Mouse (Mus musculus) forebrain, postnatal 0 days (tissue): Measurements from ENCODE around the gene Clcn5. TPM values are rescaled to one million over a fixed set of nuclear protein-coding genes. Genes with fewer than 3 reads are reported as not detected.

Experiments used
- ATAC-seq: fragments of 200-750 bp; cut with Nextera tagmentation; 2 replicates; pipeline ENCODE4 v1.8.0; 2017; ENCODE audit warnings: mild to moderate bottlenecking, moderate library complexity
- DNase-seq: peaks from one replicate; pipeline ENCODE4 v3.0.0-alpha.2; 2015
- H3K27ac ChIP-seq: fragments of 300-500 bp; sonication (generic); 2 replicates; pipeline ENCODE4 v1.5.1; 2014; ENCODE audit warnings: low read depth, mild to moderate bottlenecking, antibody characterized with exemption, low read length, moderate library complexity, mixed read lengths
- H3K27me3 ChIP-seq: fragments of 300-500 bp; sonication (generic); 2 replicates; pipeline ENCODE4 v1.6.1; 2014; ENCODE audit warnings: mild to moderate bottlenecking, low read length, mixed read lengths; ENCODE audit not compliant: insufficient read depth
- H3K36me3 ChIP-seq: fragments of 300-500 bp; sonication (generic); 2 replicates; pipeline ENCODE4 v1.6.1; 2014; ENCODE audit warnings: mild to moderate bottlenecking, moderate library complexity; ENCODE audit not compliant: insufficient read depth
- H3K4me1 ChIP-seq: fragments of 300-500 bp; sonication (generic); 2 replicates; pipeline ENCODE4 v1.6.1; 2014; ENCODE audit warnings: antibody characterized with exemption; ENCODE audit not compliant: insufficient read depth
- H3K4me2 ChIP-seq: fragments of 300-500 bp; sonication (generic); 2 replicates; pipeline ENCODE4 v1.6.1; 2014; ENCODE audit warnings: low read depth, mild to moderate bottlenecking, moderate library complexity
- H3K4me3 ChIP-seq: fragments of 300-500 bp; sonication (generic); 2 replicates; pipeline ENCODE4 v1.5.1; 2014; ENCODE audit warnings: low read depth, low read length, mixed read lengths
- H3K9ac ChIP-seq: fragments of 300-500 bp; sonication (generic); 2 replicates; pipeline ENCODE4 v1.6.1; 2014; ENCODE audit warnings: mild to moderate bottlenecking
- H3K9me3 ChIP-seq: fragments of 300-500 bp; sonication (generic); 2 replicates; pipeline ENCODE4 v1.6.1; 2016; ENCODE audit warnings: low read length
- CTCF ChIP-seq: sonication (generic); IDR thresholded peaks from 2 replicates; pipeline ENCODE4 v1.5.1; 2016; ENCODE audit warnings: antibody characterized with exemption, control low read depth, low read depth
- WGBS: fragments of 180-500 bp; shearing (Covaris S2); extraction: QIAGEN DNeasy Blood & Tissue Kit; methylation state at CpG from one replicate; pipeline ENCODE4 v1.1.7; 2014; 5-methylcytosine and 5-hydroxymethylcytosine counted together
- polyA plus RNA-seq: library from polyadenylated mRNA; unstranded; fragments of >200 nt; fragmentation: Nextera tagmentation; extraction: Ambion mirVana; gene quantifications from 2 replicates; pipeline ENCODE4 v1.2.1, GENCODE M21; 2015
- total RNA-seq: library from RNA; depleted of rRNA; stranded (reverse); fragments of >200 nt; gene quantifications from 2 replicates; pipeline ENCODE4 v1.2.3, GENCODE M21; 2014

Gene Clcn5
- total and polyA plus RNA-seq, 2 experiments from 2014 or later = 3.9 to 20.9 TPM

DNA sequence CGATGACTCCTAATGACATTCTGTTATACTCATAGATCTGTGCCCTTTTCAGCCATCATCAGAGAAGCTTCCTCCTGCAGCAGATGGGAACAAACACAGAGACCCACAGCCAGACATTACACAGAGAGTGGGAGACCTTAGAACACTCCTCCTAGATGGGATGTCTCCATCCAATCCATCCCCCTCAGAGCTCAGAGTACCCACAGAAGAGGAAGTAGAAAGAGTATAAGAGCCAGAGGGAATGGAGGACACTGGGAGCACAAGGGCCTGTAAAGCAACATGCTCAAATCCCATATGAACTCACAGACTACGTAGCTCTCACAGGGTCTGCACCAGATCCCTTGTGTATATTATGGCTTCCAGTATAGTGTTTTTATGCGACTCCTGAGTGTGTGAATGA is 115.6 kb downstream of the Clcn5 start:
- Histone ChIP-seq H3K9ac (no peak overlapping the region), H3K27ac (no peak overlapping the region), H3K4me2 (no peak overlapping the region), H3K36me3 (no peaks in the 10 kb centered on the region), H3K4me1 (no peaks in the 10 kb centered on the region), H3K4me3 (no peak overlapping the region), H3K9me3 (no peaks in the 10 kb centered on the region), H3K27me3 (no peaks in the 10 kb centered on the region)
- WGBS = 89% methylated on average over 3 of the region's 3 CpGs
- DNase-seq = no peak
- no peak for ATAC-seq
- no peak for TF ChIP-seq CTCF

DNA sequence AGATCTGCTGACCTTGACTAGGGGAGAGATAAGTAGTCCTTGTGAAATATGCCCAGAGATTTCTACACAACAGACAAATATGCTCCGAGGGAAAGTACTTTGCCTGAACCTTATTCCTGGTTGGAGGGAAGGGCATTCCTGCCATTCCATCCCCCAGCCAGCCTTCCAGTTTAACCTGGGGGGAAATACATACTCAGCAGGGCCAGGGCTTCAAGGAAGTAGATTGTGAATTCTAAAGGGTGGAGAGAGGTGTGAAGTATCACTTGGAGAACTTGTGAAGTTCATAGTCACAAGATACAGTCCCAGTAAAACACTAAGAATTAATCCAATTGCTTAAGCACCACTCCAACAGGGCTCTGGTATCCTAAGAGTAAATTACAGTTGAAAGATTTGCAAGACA is 121.3 kb downstream of the Clcn5 start:
- TF ChIP-seq CTCF = no peak

DNA sequence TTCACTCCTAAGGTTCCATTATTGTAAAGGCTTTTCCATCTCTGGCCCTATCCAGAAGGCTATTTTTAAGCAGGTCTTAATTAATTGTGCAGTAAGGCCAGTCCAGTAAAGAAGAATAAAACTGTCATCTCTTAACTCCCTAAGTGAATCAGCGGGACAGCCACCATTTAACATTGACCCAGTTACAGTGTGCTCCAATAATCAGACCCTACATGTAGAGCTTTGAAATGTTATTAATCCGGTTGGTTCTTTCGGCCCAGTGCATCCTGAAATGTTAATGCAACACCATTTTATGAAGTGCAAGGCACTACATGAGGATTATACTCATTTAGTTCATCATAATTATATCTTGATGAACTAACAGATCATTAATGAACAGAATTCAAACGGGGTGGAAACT is 128.3 kb downstream of the Clcn5 start:
- H3K27me3 ChIP-seq = no peaks in the 10 kb centered on the region
- no peak overlapping the region for H3K9ac ChIP-seq
- no peak overlapping the region for H3K27ac ChIP-seq
- no peaks in the 10 kb centered on the region for H3K9me3 ChIP-seq
- no peaks in the 10 kb centered on the region for H3K4me1 ChIP-seq
- 70% methylated on average over 4 of the region's 4 CpGs for WGBS
- TF ChIP-seq CTCF = no peak
- no peak overlapping the region for H3K4me2 ChIP-seq
- H3K36me3 ChIP-seq = no peaks in the 10 kb centered on the region
- DNase-seq = no peak
- no peak overlapping the region for H3K4me3 ChIP-seq
- no peak for ATAC-seq

More for the DNA sequence above, 121.3 kb downstream of the Clcn5 start:
- no peak overlapping the region for H3K4me2 ChIP-seq
- no peak overlapping the region for H3K9ac ChIP-seq
- no peaks in the 10 kb centered on the region for H3K36me3 ChIP-seq
- WGBS = 62% methylated on average over 1 of the region's 1 CpGs
- no peak overlapping the region for H3K27ac ChIP-seq
- H3K4me1 ChIP-seq = no peaks in the 10 kb centered on the region
- H3K27me3 ChIP-seq = no peaks in the 10 kb centered on the region
- H3K9me3 ChIP-seq = no peaks in the 10 kb centered on the region
- DNase-seq (no peak), ATAC-seq (no peak)
- no peak overlapping the region for H3K4me3 ChIP-seq

DNA sequence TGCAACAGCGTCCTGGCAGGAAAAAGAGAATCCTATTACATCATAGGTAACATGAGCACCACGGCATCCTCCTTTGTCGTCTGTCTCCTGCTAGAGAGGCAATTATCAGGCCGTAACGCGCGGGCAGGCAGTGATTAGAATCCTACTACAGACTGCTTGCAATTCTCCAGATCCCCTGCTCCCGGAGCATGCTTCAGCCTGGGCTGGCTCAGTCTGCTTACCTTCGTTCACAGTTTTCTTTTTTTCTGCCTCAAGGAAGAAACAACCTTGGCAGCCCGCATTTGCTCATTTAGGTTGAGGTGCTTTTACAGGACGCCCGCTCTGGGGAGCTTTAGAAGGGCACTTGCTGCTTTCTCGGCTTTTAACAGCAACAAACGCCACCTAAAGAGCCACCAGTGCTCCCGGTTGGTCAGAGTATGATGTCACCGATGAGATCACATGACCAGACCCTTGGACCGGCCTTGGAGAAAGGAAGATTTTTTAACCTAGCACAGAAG is 130.8 kb downstream of the Clcn5 start:
- peak overlapping the region; percentile 47 for H3K9ac ChIP-seq
- no peaks in the 10 kb centered on the region for H3K36me3 ChIP-seq
- peak overlapping the region; percentile 36 for H3K4me3 ChIP-seq
- DNase-seq = peak; percentile 62
- peak; percentile 89 for ATAC-seq
- H3K4me2 ChIP-seq = peak overlapping the region; percentile 48
- WGBS = 25% methylated on average over 17 of the region's 17 CpGs
- no peaks in the 10 kb centered on the region for H3K9me3 ChIP-seq
- H3K27ac ChIP-seq = peak overlapping the region; percentile 74
- no peak for TF ChIP-seq CTCF
- H3K27me3 ChIP-seq = no peaks in the 10 kb centered on the region
- no peaks in the 10 kb centered on the region for H3K4me1 ChIP-seq

DNA sequence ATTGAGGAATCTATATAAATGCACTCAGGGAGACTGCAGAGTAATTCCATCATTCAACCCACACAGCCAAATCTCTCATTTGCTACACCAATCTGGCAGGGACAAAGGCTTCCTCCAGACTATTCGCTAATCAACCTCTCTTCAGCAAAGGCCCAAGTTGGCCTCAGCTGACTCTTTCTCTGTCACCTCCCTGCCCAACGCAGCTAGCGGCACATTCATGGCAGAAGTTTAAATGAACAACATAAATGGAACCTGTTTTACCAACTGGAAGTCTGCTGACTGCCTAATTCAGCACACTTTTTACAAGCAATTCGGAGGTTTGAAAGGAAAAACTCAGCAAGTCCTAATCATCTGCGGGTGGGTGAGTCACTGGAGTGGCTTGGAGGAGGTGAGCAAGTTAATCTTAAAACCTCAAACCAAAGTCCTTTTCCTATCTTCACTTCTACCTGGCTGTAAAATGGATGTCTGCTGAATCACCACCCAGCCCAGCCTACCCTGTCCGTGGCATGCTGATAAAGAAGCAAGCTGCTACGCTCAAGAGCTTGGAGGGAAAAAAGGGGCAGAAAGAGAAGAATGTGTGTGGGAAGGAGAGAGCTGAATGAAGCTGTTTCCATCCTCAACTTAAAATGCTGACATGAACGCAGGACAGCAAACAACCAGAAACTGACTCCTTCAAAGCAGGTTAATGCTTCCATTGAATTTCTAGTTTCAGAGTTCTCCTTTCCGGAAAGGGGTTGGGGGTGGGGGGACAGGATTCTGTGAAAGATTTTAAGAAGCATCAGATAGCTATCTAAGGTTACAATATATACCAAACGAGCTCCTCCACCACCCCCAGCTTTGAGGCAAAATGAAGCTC is 131.5 kb downstream of the Clcn5 start:
- WGBS = 34% methylated on average over 10 of the region's 10 CpGs
- H3K4me3 ChIP-seq = peak overlapping the region; percentile 36
- DNase-seq (peak; percentile 29), ATAC-seq (peak; percentile 36)
- no peaks in the 10 kb centered on the region for H3K9me3 ChIP-seq
- TF ChIP-seq CTCF = no peak
- H3K4me2 ChIP-seq = peak overlapping the region; percentile 48
- H3K27me3 ChIP-seq = no peaks in the 10 kb centered on the region
- H3K36me3 ChIP-seq = no peaks in the 10 kb centered on the region
- peak overlapping the region; percentile 47 for H3K9ac ChIP-seq
- peak overlapping the region; percentile 74 for H3K27ac ChIP-seq
- H3K4me1 ChIP-seq = no peaks in the 10 kb centered on the region

DNA sequence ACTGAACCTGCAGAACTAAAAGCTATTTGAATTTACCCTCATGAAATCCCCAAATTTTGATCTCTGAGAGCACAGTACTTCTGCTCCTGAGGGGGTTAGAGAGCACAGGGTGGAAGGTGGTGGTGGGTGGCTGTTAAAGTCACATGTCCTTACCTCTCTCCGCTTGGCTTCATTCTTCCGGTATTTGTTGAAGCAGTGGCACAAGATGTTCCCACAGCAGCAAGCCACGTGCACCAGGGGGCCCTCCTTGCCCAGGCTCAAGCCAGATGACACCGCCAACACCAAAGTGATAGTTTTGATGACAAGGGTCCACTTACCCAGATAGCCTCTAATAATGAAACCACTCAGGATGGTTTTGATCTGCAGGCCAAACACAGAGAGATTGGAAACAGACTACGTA is 149.0 kb downstream of the Clcn5 start:
- ATAC-seq (no peak), DNase-seq (no peak)
- Histone ChIP-seq H3K9ac (no peak overlapping the region), H3K9me3 (no peaks in the 10 kb centered on the region), H3K4me2 (no peak overlapping the region), H3K36me3 (0 out of 2 replicates have a peak, but pooled peaks cover 3% of the 10 kb centered on the region), H3K4me3 (no peak overlapping the region), H3K27ac (no peak overlapping the region), H3K27me3 (no peaks in the 10 kb centered on the region), H3K4me1 (no peaks in the 10 kb centered on the region)
- no peak for TF ChIP-seq CTCF
- WGBS = 93% methylated on average over 5 of the region's 5 CpGs

DNA sequence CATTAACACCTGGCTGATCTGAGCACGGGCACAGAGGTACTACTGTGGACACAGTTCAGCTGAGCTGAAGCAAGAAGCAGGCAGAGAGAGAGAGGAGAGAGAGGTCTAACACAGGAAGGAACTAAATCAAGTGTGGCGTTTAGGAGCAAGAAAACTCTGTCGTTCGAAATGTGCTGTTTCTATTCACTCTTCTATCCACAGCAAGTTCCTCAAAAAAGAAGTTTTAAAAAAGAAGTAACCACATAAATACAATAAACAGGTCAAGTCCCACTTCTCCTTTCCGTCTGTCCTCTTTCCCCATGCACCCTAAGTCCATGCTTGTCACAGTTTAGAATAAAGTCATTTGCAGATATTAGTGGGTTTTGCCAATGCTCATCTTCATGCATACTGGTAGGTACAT is 150.4 kb downstream of the Clcn5 start:
- Histone ChIP-seq H3K36me3 (0 out of 2 replicates have a peak, but pooled peaks cover 3% of the 10 kb centered on the region), H3K9ac (no peak overlapping the region), H3K9me3 (no peaks in the 10 kb centered on the region), H3K27ac (no peak overlapping the region), H3K27me3 (no peaks in the 10 kb centered on the region), H3K4me1 (no peaks in the 10 kb centered on the region), H3K4me3 (no peak overlapping the region), H3K4me2 (no peak overlapping the region)
- DNase-seq = no peak
- WGBS = 86% methylated on average over 5 of the region's 5 CpGs
- TF ChIP-seq CTCF = no peak
- no peak for ATAC-seq
